Mouse (Mus musculus): ENCODE measurements around the gene Rbm34. TPM values are rescaled to one million over a fixed set of nuclear protein-coding genes. Genes with fewer than 3 reads are reported as not detected.
A peak's percentile ranks its signal among the peaks of the same experiment; 100 is the strongest.

Rbm34 gene
- 18.6 and 19.3 TPM in 2 replicates for total RNA-seq (2014; fragmentation: Nextera tagmentation)
- 27.4 and 38.5 TPM in 2 replicates for total RNA-seq (2017)
- polyA plus RNA-seq (2012): 12.0 and 12.2 TPM in 2 replicates

- ATAC-seq (ENCODE audit: extremely low read depth, insufficient number of reproducible peaks, low FRiP score, poor library complexity, severe bottlenecking): peak; percentile 98
Observed at GRCm38 (mm10) chr8:126970579-126971313, at the start of gene Rbm34. Gene Rbm34, minus strand, starts transcription at chr8:126971071.

DNA sequence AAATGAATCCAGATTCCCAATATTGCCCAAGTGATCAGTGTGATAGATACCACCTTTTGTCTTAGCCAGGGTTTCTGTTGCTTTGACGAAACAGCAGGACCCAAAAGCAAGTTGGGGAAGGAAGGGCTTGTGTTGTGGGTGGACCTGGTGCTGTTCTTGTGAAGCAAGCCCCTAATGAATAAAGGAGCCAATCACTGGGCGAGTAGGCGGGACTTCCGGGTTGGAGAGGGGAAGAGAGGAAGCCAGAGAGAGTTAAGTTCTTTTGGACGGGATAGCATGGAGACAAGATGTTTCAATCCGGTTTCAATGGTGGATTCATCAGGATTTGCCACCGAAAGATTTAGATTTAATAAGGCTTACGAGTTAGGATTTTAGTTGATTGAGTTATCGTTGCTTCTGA lies 40.8 kb upstream of the Rbm34 start:
- no peak for TF ChIP-seq CTCF (IDR thresholded peaks at IDR 0.05; ENCODE audit: low read depth, low read length)
- TF ChIP-seq POLR2AphosphoS5 (IDR thresholded peaks at IDR 0.05; ENCODE audit: insufficient replicate concordance, low read depth, low read length): no peak
- no peak for TF ChIP-seq GATA1 (IDR thresholded peaks at IDR 0.05; ENCODE audit: borderline replicate concordance, low read length)
- no peak for TF ChIP-seq GATA2 (IDR thresholded peaks at IDR 0.05; ENCODE audit: borderline replicate concordance, low read depth, low read length)
- TF ChIP-seq TAL1 (conservative IDR thresholded peaks at IDR 0.05; ENCODE audit: low read depth, low read length): no peak
- ATAC-seq (ENCODE audit: extremely low read depth, insufficient number of reproducible peaks, low FRiP score, poor library complexity, severe bottlenecking): no peak
- peaks cover 3% of the 10 kb centered on the region for H3K27me3 ChIP-seq (ENCODE audit: insufficient read depth, low read length)
- no peak for DNase-seq (ENCODE audit: low spot score)
- no peaks in the 10 kb centered on the region for H3K9me3 ChIP-seq (replicated peaks)
- H3K36me3 ChIP-seq (replicated peaks): no peaks in the 10 kb centered on the region
- no peaks in the 10 kb centered on the region for H3K4me1 ChIP-seq (ENCODE audit: insufficient read depth, low read depth, low read length)
- no peak overlapping the region for H3K4me3 ChIP-seq (ENCODE audit: low read depth, low read length)

More at GRCm38 (mm10) chr8:126970579-126971313, at the start of gene Rbm34:
- H3K9me3 ChIP-seq (replicated peaks): no peaks in the 10 kb centered on the region
- H3K4me1 ChIP-seq (ENCODE audit: insufficient read depth, low read depth, low read length): peaks cover 77% of the 10 kb centered on the region
- peak; percentile 84 for DNase-seq (ENCODE audit: low spot score)
- no peaks in the 10 kb centered on the region for H3K27me3 ChIP-seq (ENCODE audit: insufficient read depth, low read length)
- TF ChIP-seq POLR2AphosphoS5 (IDR thresholded peaks at IDR 0.05; ENCODE audit: insufficient replicate concordance, low read depth, low read length): no peak
- H3K36me3 ChIP-seq (replicated peaks): peaks cover 36% of the 10 kb centered on the region
- peak within 1 kb of the TSS; percentile 99 for H3K4me3 ChIP-seq (ENCODE audit: low read depth, low read length)

- TF ChIP-seq GATA1 (IDR thresholded peaks at IDR 0.05; ENCODE audit: borderline replicate concordance, low read length) (no peak), POLR2AphosphoS5 (IDR thresholded peaks at IDR 0.05; ENCODE audit: insufficient replicate concordance, low read depth, low read length) (no peak), GATA2 (IDR thresholded peaks at IDR 0.05; ENCODE audit: borderline replicate concordance, low read depth, low read length) (no peak), CTCF (IDR thresholded peaks at IDR 0.05; ENCODE audit: low read depth, low read length) (no peak), TAL1 (conservative IDR thresholded peaks at IDR 0.05; ENCODE audit: low read depth, low read length) (no peak)
- Histone ChIP-seq H3K36me3 (replicated peaks) (no peaks in the 10 kb centered on the region), H3K27me3 (ENCODE audit: insufficient read depth, low read length) (no peaks in the 10 kb centered on the region), H3K9me3 (replicated peaks) (no peaks in the 10 kb centered on the region), H3K4me3 (ENCODE audit: low read depth, low read length) (no peak overlapping the region), H3K4me1 (ENCODE audit: insufficient read depth, low read depth, low read length) (no peaks in the 10 kb centered on the region)
- ATAC-seq (ENCODE audit: extremely low read depth, insufficient number of reproducible peaks, low FRiP score, poor library complexity, severe bottlenecking): no peak
- DNase-seq (ENCODE audit: low spot score): no peak
Observed at GRCm38 (mm10) chr8:126994506-126994905, 23.6 kb upstream of the Rbm34 start.

DNA sequence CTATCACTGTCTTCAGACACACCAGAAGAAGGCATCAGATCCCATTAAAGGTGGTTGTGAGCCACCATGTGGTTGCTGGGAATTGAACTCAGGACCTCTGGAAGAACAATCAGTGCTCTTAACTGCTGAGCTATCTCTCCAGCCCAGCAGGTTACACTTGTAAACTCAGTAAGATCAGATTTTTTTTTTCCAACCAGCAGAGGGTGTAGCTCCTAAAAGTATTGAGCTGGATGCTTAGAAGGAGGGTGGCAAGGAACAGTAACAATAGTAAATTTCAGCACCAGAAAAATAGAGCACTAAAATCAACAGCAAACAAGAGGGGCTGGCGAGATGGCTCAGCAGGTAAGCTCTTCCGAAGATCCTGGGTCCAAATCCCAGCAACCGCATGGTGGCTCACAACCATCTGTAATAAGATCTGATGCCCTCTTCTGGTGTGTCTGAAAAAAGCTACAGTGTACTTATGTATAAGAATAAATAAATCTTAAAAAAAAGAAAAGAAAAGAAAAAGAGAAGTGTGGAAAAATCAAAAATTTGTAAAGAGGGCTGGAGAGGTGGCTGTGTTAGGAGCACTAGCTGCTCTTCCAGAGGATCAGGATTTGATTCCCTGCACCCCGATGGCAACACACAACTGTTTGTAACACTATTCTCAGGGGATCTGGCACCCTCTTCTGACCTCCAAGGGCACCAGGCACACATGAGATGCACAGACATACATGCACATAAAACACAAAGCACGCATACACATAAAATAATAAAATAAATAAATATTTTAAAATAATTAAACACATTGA lies 18.7 kb upstream of the Rbm34 start:
- H3K9me3 ChIP-seq (replicated peaks): no peaks in the 10 kb centered on the region
- H3K27me3 ChIP-seq (ENCODE audit: insufficient read depth, low read length): peaks cover 2% of the 10 kb centered on the region; the same call in 1 of the 2 replicates
- TF ChIP-seq GATA1 (IDR thresholded peaks at IDR 0.05; ENCODE audit: borderline replicate concordance, low read length) (no peak), TAL1 (conservative IDR thresholded peaks at IDR 0.05; ENCODE audit: low read depth, low read length) (no peak), CTCF (IDR thresholded peaks at IDR 0.05; ENCODE audit: low read depth, low read length) (no peak), POLR2AphosphoS5 (IDR thresholded peaks at IDR 0.05; ENCODE audit: insufficient replicate concordance, low read depth, low read length) (no peak), GATA2 (IDR thresholded peaks at IDR 0.05; ENCODE audit: borderline replicate concordance, low read depth, low read length) (no peak)
- ATAC-seq (ENCODE audit: extremely low read depth, insufficient number of reproducible peaks, low FRiP score, poor library complexity, severe bottlenecking): no peak
- H3K4me1 ChIP-seq (ENCODE audit: insufficient read depth, low read depth, low read length): peaks cover 3% of the 10 kb centered on the region
- DNase-seq (ENCODE audit: low spot score): no peak
- no peaks in the 10 kb centered on the region for H3K36me3 ChIP-seq (replicated peaks)
- no peak overlapping the region for H3K4me3 ChIP-seq (ENCODE audit: low read depth, low read length)

- H3K9me3 ChIP-seq (replicated peaks): no peaks in the 10 kb centered on the region
- TF ChIP-seq GATA1 (IDR thresholded peaks at IDR 0.05; ENCODE audit: borderline replicate concordance, low read length) (no peak), GATA2 (IDR thresholded peaks at IDR 0.05; ENCODE audit: borderline replicate concordance, low read depth, low read length) (no peak), POLR2AphosphoS5 (IDR thresholded peaks at IDR 0.05; ENCODE audit: insufficient replicate concordance, low read depth, low read length) (no peak), TAL1 (conservative IDR thresholded peaks at IDR 0.05; ENCODE audit: low read depth, low read length) (no peak), CTCF (IDR thresholded peaks at IDR 0.05; ENCODE audit: low read depth, low read length) (no peak)
- no peaks in the 10 kb centered on the region for H3K36me3 ChIP-seq (replicated peaks)
- DNase-seq (ENCODE audit: low spot score) (no peak), ATAC-seq (ENCODE audit: extremely low read depth, insufficient number of reproducible peaks, low FRiP score, poor library complexity, severe bottlenecking) (no peak)
- H3K27me3 ChIP-seq (ENCODE audit: insufficient read depth, low read length): peaks cover 2% of the 10 kb centered on the region; the same call in 1 of the 2 replicates
- peaks cover 3% of the 10 kb centered on the region for H3K4me1 ChIP-seq (ENCODE audit: insufficient read depth, low read depth, low read length)
- no peak overlapping the region for H3K4me3 ChIP-seq (ENCODE audit: low read depth, low read length)
Observed at GRCm38 (mm10) chr8:126988346-126989006, 17.6 kb upstream of the Rbm34 start.

- no peaks in the 10 kb centered on the region for H3K9me3 ChIP-seq (replicated peaks)
- TF ChIP-seq CTCF (IDR thresholded peaks at IDR 0.05; ENCODE audit: low read depth, low read length) (peak; percentile 64), POLR2AphosphoS5 (IDR thresholded peaks at IDR 0.05; ENCODE audit: insufficient replicate concordance, low read depth, low read length) (no peak), GATA2 (IDR thresholded peaks at IDR 0.05; ENCODE audit: borderline replicate concordance, low read depth, low read length) (no peak), GATA1 (IDR thresholded peaks at IDR 0.05; ENCODE audit: borderline replicate concordance, low read length) (no peak), TAL1 (conservative IDR thresholded peaks at IDR 0.05; ENCODE audit: low read depth, low read length) (no peak)
- H3K4me3 ChIP-seq (ENCODE audit: low read depth, low read length): no peak overlapping the region
- peaks cover 2% of the 10 kb centered on the region; the same call in 1 of the 2 replicates for H3K27me3 ChIP-seq (ENCODE audit: insufficient read depth, low read length)
- peak; percentile 49 for ATAC-seq (ENCODE audit: extremely low read depth, insufficient number of reproducible peaks, low FRiP score, poor library complexity, severe bottlenecking)
- no peaks in the 10 kb centered on the region for H3K36me3 ChIP-seq (replicated peaks)
- peak; percentile 39 for DNase-seq (ENCODE audit: low spot score)
- H3K4me1 ChIP-seq (ENCODE audit: insufficient read depth, low read depth, low read length): peaks cover 3% of the 10 kb centered on the region
Observed at GRCm38 (mm10) chr8:126986495-126986894, 15.6 kb upstream of the Rbm34 start.
